ENCODE assay signal across 25 mouse cellular contexts in the genomic region with DNA sequence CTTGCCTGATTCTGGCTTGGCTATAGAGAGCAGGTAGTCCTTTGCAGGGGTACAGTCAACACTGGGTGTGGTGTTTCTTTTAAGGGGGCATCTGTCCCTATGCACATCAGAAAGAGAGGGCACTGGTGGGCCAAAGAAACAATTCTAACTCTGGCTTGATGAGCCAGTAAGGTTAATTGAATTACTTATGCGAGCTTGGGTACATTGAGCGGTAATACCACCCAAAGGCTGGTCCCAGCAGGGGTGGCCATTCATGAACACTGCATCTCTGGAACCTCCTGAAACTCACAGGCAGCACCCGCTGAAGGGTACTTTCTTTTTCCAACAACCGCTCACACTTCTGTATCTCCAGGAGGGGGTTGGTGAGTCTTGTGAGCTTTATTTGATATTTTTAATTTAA. TPM values are rescaled to one million over a fixed set of nuclear protein-coding genes. Genes with fewer than 3 reads are reported as not detected.
"Had no signal": no experiment of that assay in that cellular context is flagged by ENCODE, and none has a peak within 500 bp of the region (broad histone marks: within the 10 kb centered on the region; RNA-seq: fewer than 3 reads in every experiment).

No protein-coding gene starts in this region.

- DNase-seq: gastrocnemius, adult 2 months; gastrocnemius, postnatal 10 days; gastrocnemius, postnatal 25 days; heart, adult 18-20 months; heart, postnatal 14 days; heart, postnatal 36 days; kidney, adult 11 months; kidney, adult 2 months; kidney, adult 9 months; kidney, postnatal 14 days; kidney, postnatal 36 days had no signal

- H3K9me3 ChIP-seq: heart, embryonic 15.5 days; kidney, embryonic 15.5 days; limb, embryonic 15.5 days; liver, embryonic 12.5 days had no signal

- H3K27me3 ChIP-seq: heart, embryonic 13.5 days; heart, embryonic 15.5 days; kidney, embryonic 15.5 days; limb, embryonic 15.5 days; liver, embryonic 12.5 days had no signal

- H3K4me2 ChIP-seq: heart, embryonic 11.5 days; heart, embryonic 13.5 days; heart, embryonic 15.5 days; hindbrain, embryonic 14.5 days; kidney, embryonic 15.5 days; limb, embryonic 13.5 days; limb, embryonic 15.5 days; liver, embryonic 12.5 days had no signal

- H3K36me3 ChIP-seq: heart, embryonic 13.5 days; heart, embryonic 15.5 days; kidney, embryonic 15.5 days; limb, embryonic 13.5 days; limb, embryonic 15.5 days; liver, embryonic 12.5 days had no signal

- H3K27ac ChIP-seq: gastrocnemius, adult 2 months; heart, embryonic 13.5 days; heart, embryonic 15.5 days; hindbrain, embryonic 14.5 days; kidney, embryonic 15.5 days; kidney, postnatal 0 days; left cerebral cortex, adult 2 months; limb, embryonic 13.5 days; limb, embryonic 15.5 days; liver, embryonic 12.5 days; liver, embryonic 14.5 days had no signal

- H3K4me3 ChIP-seq: gastrocnemius, adult 2 months; heart, embryonic 13.5 days; heart, embryonic 15.5 days; kidney, embryonic 15.5 days; left cerebral cortex, adult 2 months; limb, embryonic 13.5 days; limb, embryonic 15.5 days; liver, embryonic 12.5 days had no signal

- H3K4me1 ChIP-seq: heart, embryonic 15.5 days; kidney, embryonic 15.5 days; limb, embryonic 13.5 days; limb, embryonic 15.5 days; liver, embryonic 12.5 days had no signal

- ATAC-seq: intestine, embryonic 16.5 days; liver, embryonic 12.5 days had no signal

- H3K9ac ChIP-seq: heart, embryonic 13.5 days; heart, embryonic 15.5 days; hindbrain, embryonic 14.5 days; kidney, embryonic 15.5 days; limb, embryonic 13.5 days; limb, embryonic 15.5 days; liver, embryonic 12.5 days; liver, embryonic 14.5 days had no signal

RNA-seq across cellular contexts. Expression of gene Ube2ql1, which starts 9.1 kb away (rescaled TPM):
- total RNA-seq: granulocyte monocyte progenitor cell, adult 5-6 weeks; hematopoietic stem cell, adult 5-6 weeks had no signal
